Mouse (Mus musculus) layer of hippocampus, adult 8-10 months (tissue): Measurements from ENCODE around the gene Syne4. TPM values are rescaled to one million over a fixed set of nuclear protein-coding genes. Genes with fewer than 3 reads are reported as not detected.

Experiments used
- DNase-seq, 2 experiments: peaks; one replicate each; pipeline ENCODE4 v3.0.0; 2022; ENCODE audit warnings: low spot score in 2 of 2
- total RNA-seq, 4 experiments: library from RNA; stranded (reverse); gene quantifications; 2 replicates each; pipeline ENCODE4 v1.2.4; 2022

Syne4 gene
- total RNA-seq, 4 experiments from 2014 or later, result 9.6 to 21.2 (median 15.0) TPM

GRCm38 (mm10) chr7:30295103-30295502, 19.5 kb upstream of the Syne4 start:
- no peak for DNase-seq

GRCm38 (mm10) chr7:30296816-30297215, 17.8 kb upstream of the Syne4 start:
- DNase-seq, result no peak

GRCm38 (mm10) chr7:30297266-30297665, 17.3 kb upstream of the Syne4 start:
- no peak for DNase-seq

GRCm38 (mm10) chr7:30300914-30301313, 13.7 kb upstream of the Syne4 start:
- no peak for DNase-seq

GRCm38 (mm10) chr7:30306083-30306779, 8.4 kb upstream of the Syne4 start:
- no peak for DNase-seq

- DNase-seq, result peak; percentile 97 to 98
These were observed 6.3 kb upstream of the Syne4 start, which contains the start of gene Alkbh6 for GRCm38 (mm10) chr7:30308076-30309005. Gene Alkbh6, plus strand, starts transcription at chr7:30308717.

GRCm38 (mm10) chr7:30309395-30310129, 5.0 kb upstream of the Syne4 start:
- DNase-seq, result no peak

- DNase-seq, result no peak
These were observed 4.5 kb upstream of the Syne4 start for GRCm38 (mm10) chr7:30310136-30310535.

GRCm38 (mm10) chr7:30313666-30314320, 814 bp upstream of the Syne4 start:
- no peak for DNase-seq

GRCm38 (mm10) chr7:30315559-30316529, 1.2 kb downstream of the Syne4 start:
- no peak for DNase-seq

- DNase-seq, result no peak
These were observed 3.5 kb downstream of the Syne4 start for GRCm38 (mm10) chr7:30318142-30318541.

GRCm38 (mm10) chr7:30320946-30321345, 6.3 kb downstream of the Syne4 start:
- DNase-seq, result no peak

- peak; percentile 61 to 70 for DNase-seq
These were observed 7.1 kb downstream of the Syne4 start, which contains the start of gene E130208F15Rik for GRCm38 (mm10) chr7:30321539-30322284. Gene E130208F15Rik, plus strand, starts transcription at chr7:30321740.

GRCm38 (mm10) chr7:30322285-30322667, 7.7 kb downstream of the Syne4 start:
- peak; percentile 97 for DNase-seq

GRCm38 (mm10) chr7:30322865-30323264, 8.3 kb downstream of the Syne4 start:
- DNase-seq, result no peak

- DNase-seq, result no peak
These were observed 9.2 kb downstream of the Syne4 start, which contains the start of gene Sdhaf1 for GRCm38 (mm10) chr7:30323795-30324194. Gene Sdhaf1, minus strand, starts transcription at chr7:30323895.

- peak in 1 of 2 experiments; percentile 59 for DNase-seq
These were observed 9.8 kb downstream of the Syne4 start for GRCm38 (mm10) chr7:30324300-30324944.

GRCm38 (mm10) chr7:30325364-30325763, 10.8 kb downstream of the Syne4 start:
- DNase-seq, result no peak
